Mouse (Mus musculus) spleen, adult 2 months (tissue): ENCODE measurements around the gene Itpkc.

Experiments
- CTCF ChIP-seq: fragments of 200-500 bp; IDR thresholded peaks from 2 replicates; pipeline ENCODE4 v1.5.1; 2011; ENCODE audit warnings: mild to moderate bottlenecking, inconsistent platforms; ENCODE audit not compliant: insufficient read depth, insufficient read length, insufficient replicate concordance; ENCODE audit errors: extremely low read depth
- POLR2A ChIP-seq: fragments of 200-500 bp; IDR thresholded peaks from 2 replicates; pipeline ENCODE4 v1.6.1; 2011; ENCODE audit warnings: low read depth, low read length, inconsistent platforms

- no peak for TF ChIP-seq CTCF
- TF ChIP-seq POLR2A = no peak
Measured at GRCm38 (mm10) chr7:27221939-27222338, 6.5 kb downstream of the Itpkc start.
